Mouse (Mus musculus) heart, embryonic 16.5 days (tissue): ENCODE results near the gene Il31. TPM values are rescaled to one million over a fixed set of nuclear protein-coding genes. Genes with fewer than 3 reads are reported as not detected.
"Not testable (repeated sequence)": the region's sequence is repeated elsewhere in the genome, so short reads cannot be mapped to it uniquely, and the experiment has no call there.

Source experiments
- ATAC-seq: fragments of 200-750 bp; cut with Nextera tagmentation; replicated peaks from 2 replicates; pipeline ENCODE4 v1.8.0; 2017; ENCODE audit warnings: moderate number of reproducible peaks; ENCODE audit not compliant: insufficient read depth, low FRiP score; ENCODE audit errors: extremely low read depth
- H3K27ac ChIP-seq: fragments of 300-500 bp; sonication (generic); 2 replicates; pipeline ENCODE4 v1.5.1; 2014; ENCODE audit warnings: mild to moderate bottlenecking, low read length, control low read depth, moderate library complexity
- H3K27me3 ChIP-seq: fragments of 300-500 bp; sonication (generic); 2 replicates; pipeline ENCODE4 v1.6.1; 2014; ENCODE audit warnings: low read length, mixed read lengths; ENCODE audit not compliant: control insufficient read depth, insufficient read depth
- H3K36me3 ChIP-seq: fragments of 300-500 bp; sonication (generic); 2 replicates; pipeline ENCODE4 v1.6.1; 2014; ENCODE audit not compliant: control insufficient read depth, insufficient read depth
- H3K4me1 ChIP-seq: fragments of 300-500 bp; sonication (generic); 2 replicates; pipeline ENCODE4 v1.6.1; 2014; ENCODE audit warnings: low read length, mixed read lengths; ENCODE audit not compliant: control insufficient read depth, insufficient read depth
- H3K4me2 ChIP-seq: fragments of 300-500 bp; sonication (generic); 2 replicates; pipeline ENCODE4 v1.6.1; 2014; ENCODE audit warnings: low read depth, mild to moderate bottlenecking, control low read depth, low read length
- H3K4me3 ChIP-seq: fragments of 300-500 bp; sonication (generic); 2 replicates; pipeline ENCODE4 v1.5.1; 2014; ENCODE audit warnings: mild to moderate bottlenecking, control low read depth, low read length
- H3K9ac ChIP-seq: fragments of 300-500 bp; sonication (generic); 2 replicates; pipeline ENCODE4 v1.6.1; 2014; ENCODE audit warnings: low read length, control low read depth
- H3K9me3 ChIP-seq: fragments of 300-500 bp; sonication (generic); replicated peaks from 2 replicates; pipeline ENCODE4 v1.6.1; 2016; ENCODE audit warnings: low read length; ENCODE audit not compliant: control insufficient read depth
- WGBS: fragments of 180-500 bp; shearing (Covaris S2); extraction: QIAGEN DNeasy Blood & Tissue Kit; methylation state at CpG from one replicate; pipeline ENCODE4 v1.1.7; 2014; 5-methylcytosine and 5-hydroxymethylcytosine counted together
- polyA plus RNA-seq: library from polyadenylated mRNA; unstranded; fragments of >200 nt; fragmentation: Nextera tagmentation; extraction: Ambion mirVana; gene quantifications from 2 replicates; pipeline ENCODE4 v1.2.1, GENCODE M21; 2015

Gene Il31
- polyA plus RNA-seq, 1 experiment from 2014 or later = not detected

- Histone ChIP-seq H3K9me3 (no peaks in the 10 kb centered on the region), H3K9ac (no peak overlapping the region), H3K27me3 (no peaks in the 10 kb centered on the region), H3K4me1 (peaks cover 11% of the 10 kb centered on the region), H3K27ac (no peak overlapping the region), H3K36me3 (peaks cover 6% of the 10 kb centered on the region; the same call in 1 of the 2 replicates), H3K4me3 (no peak overlapping the region), H3K4me2 (no peak overlapping the region)
- WGBS = 74% methylated on average over 1 of the region's 1 CpGs
- no peak for ATAC-seq
Observed at GRCm38 (mm10) chr5:123522166-123522565, 32.9 kb upstream of the Il31 start.

- H3K4me1 ChIP-seq = peaks cover 11% of the 10 kb centered on the region
- H3K36me3 ChIP-seq = peaks cover 6% of the 10 kb centered on the region; the same call in 1 of the 2 replicates
- H3K27ac ChIP-seq = no peak overlapping the region
- no peak overlapping the region for H3K4me2 ChIP-seq
- H3K4me3 ChIP-seq = no peak overlapping the region
- WGBS = 90% methylated on average over 1 of the region's 1 CpGs
- H3K9me3 ChIP-seq = no peaks in the 10 kb centered on the region
- H3K9ac ChIP-seq = no peak overlapping the region
- no peaks in the 10 kb centered on the region for H3K27me3 ChIP-seq
- no peak for ATAC-seq
Observed at GRCm38 (mm10) chr5:123521621-123522020, 32.3 kb upstream of the Il31 start.

GRCm38 (mm10) chr5:123520666-123521065 lies 31.4 kb upstream of the Il31 start:
- H3K36me3 ChIP-seq = peaks cover 13% of the 10 kb centered on the region; the same call in 1 of the 2 replicates
- H3K4me2 ChIP-seq = no peak overlapping the region
- H3K9ac ChIP-seq = no peak overlapping the region
- peaks cover 11% of the 10 kb centered on the region for H3K4me1 ChIP-seq
- H3K27me3 ChIP-seq = no peaks in the 10 kb centered on the region
- ATAC-seq = no peak
- no peak overlapping the region for H3K27ac ChIP-seq
- H3K4me3 ChIP-seq = no peak overlapping the region
- WGBS = 84% methylated on average over 9 of the region's 9 CpGs
- no peaks in the 10 kb centered on the region for H3K9me3 ChIP-seq

DNA sequence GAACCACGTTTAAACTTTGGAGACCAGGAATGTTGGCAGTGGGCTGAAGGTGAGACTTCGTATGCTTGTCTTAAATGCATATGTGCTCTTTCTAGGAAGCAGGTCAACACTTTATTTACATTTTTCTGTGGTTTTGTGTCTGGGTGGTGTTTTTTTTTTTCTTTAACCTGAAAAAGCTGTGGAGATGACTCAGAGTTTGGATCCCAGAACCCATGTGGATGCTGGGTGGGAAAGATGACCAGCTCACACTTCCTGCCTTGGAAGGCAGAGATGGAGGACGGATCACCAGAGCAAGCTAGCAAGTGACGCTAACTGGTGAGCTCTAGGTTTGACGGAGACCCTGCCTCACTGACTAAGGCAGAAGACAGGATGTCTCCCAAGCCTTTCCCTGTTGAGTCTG lies 25.6 kb upstream of the Il31 start:
- Histone ChIP-seq H3K9ac (no peak overlapping the region), H3K27me3 (no peaks in the 10 kb centered on the region), H3K27ac (no peak overlapping the region), H3K36me3 (peaks cover 21% of the 10 kb centered on the region), H3K9me3 (no peaks in the 10 kb centered on the region), H3K4me2 (no peak overlapping the region), H3K4me1 (no peaks in the 10 kb centered on the region), H3K4me3 (no peak overlapping the region)
- ATAC-seq = no peak
- 84% methylated on average over 5 of the region's 5 CpGs for WGBS

DNA sequence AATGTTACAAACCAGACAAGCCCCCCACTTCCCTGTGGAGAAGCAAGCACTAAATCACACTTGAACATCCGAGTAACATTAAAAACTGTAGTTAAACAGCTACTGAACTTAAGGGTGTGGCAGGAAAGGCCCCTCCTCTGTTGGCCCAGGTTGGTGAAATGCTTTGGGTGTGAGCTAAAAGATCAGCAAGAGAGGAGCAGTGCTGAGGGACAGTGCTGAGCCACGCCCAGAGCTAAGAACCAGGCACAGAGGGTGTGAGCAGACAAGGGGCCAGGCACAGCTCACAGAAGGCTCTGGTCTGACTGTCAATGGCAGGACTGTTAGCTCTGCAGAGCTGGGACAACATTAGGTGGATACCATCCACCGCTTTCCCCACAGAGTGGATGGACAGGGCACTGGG lies 22.8 kb upstream of the Il31 start:
- peaks cover 6% of the 10 kb centered on the region for H3K27me3 ChIP-seq
- WGBS = 60% methylated on average over 3 of the region's 3 CpGs
- no peak for ATAC-seq

DNA sequence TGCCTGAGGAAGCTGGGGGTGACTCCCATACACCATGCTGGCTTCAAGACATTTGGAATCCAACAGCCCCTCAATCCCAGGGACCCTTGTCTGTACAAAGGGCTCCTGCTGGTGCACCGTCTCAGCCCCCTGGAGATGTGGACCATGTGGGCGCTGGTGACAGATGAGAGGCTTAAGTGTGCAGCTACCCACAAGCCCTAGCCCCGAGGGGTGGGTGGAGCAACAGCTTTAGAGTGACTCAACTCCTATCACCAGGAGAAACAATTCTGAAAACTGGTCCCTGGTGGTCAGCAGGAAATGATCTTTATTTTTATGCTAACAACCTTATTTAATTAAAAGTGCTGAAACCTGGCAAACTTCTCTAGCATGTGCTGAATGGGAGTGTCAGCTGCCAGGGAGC lies 22.1 kb upstream of the Il31 start:
- H3K27me3 ChIP-seq, ATAC-seq, H3K9me3 ChIP-seq, H3K27ac ChIP-seq, H3K4me2 ChIP-seq, H3K4me1 ChIP-seq, H3K4me3 ChIP-seq, H3K9ac ChIP-seq: not testable (repeated sequence)
- 83% methylated on average over 3 of the region's 3 CpGs for WGBS
- H3K36me3 ChIP-seq = peaks cover 14% of the 10 kb centered on the region

More for the DNA sequence above, 22.8 kb upstream of the Il31 start:
- H3K9me3 ChIP-seq = no peaks in the 10 kb centered on the region
- peaks cover 6% of the 10 kb centered on the region; the same call in 1 of the 2 replicates for H3K4me1 ChIP-seq
- no peak overlapping the region for H3K27ac ChIP-seq
- no peak overlapping the region for H3K9ac ChIP-seq
- H3K4me3 ChIP-seq = no peak overlapping the region
- H3K4me2 ChIP-seq = no peak overlapping the region
- H3K36me3 ChIP-seq = peaks cover 15% of the 10 kb centered on the region

DNA sequence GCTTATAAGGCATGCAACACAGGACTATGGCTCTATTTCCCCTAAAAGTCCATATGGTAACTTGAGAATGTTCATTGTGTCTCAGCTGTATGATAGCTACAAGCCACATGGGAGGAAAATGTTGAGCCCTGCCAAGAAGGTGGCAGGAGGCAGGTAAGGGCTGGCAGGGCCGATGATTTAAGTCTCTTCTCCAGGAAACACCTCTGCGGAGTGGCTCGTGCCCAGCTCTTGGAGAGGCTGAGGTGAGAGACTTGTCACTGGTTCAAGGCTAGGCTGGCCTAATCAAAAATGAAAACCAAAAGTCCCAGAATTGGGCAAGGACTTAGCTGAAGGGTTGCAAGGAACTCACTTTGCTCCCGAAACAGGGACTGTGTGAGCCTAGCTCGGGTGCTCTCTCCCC lies 20.9 kb upstream of the Il31 start, which contains the start of gene B3gnt4:
Gene B3gnt4 (plus strand): TSS at position 301 of the 400 bp plus-strand sequence.
- H3K27ac ChIP-seq = no peak within 1 kb of the TSS
- no peak within 1 kb of the TSS for H3K4me3 ChIP-seq
- H3K9ac ChIP-seq = no peak within 1 kb of the TSS
- peaks cover 9% of the 10 kb centered on the region for H3K27me3 ChIP-seq
- peaks cover 8% of the 10 kb centered on the region for H3K36me3 ChIP-seq
- no peak within 1 kb of the TSS for H3K4me2 ChIP-seq
- H3K4me1 ChIP-seq = peaks cover 6% of the 10 kb centered on the region; the same call in 1 of the 2 replicates
- WGBS = 86% methylated on average over 5 of the region's 5 CpGs
- ATAC-seq = no peak
- no peaks in the 10 kb centered on the region for H3K9me3 ChIP-seq

- Histone ChIP-seq H3K36me3 (peaks cover 8% of the 10 kb centered on the region), H3K9ac (peak overlapping the region; percentile 61; the same call in 1 of the 2 replicates), H3K27me3 (peaks cover 9% of the 10 kb centered on the region), H3K4me1 (peaks cover 6% of the 10 kb centered on the region; the same call in 1 of the 2 replicates), H3K9me3 (no peaks in the 10 kb centered on the region), H3K4me3 (peak overlapping the region; percentile 67), H3K27ac (no peak overlapping the region), H3K4me2 (peak overlapping the region; percentile 93)
- ATAC-seq = no peak
- 12% methylated on average over 12 of the region's 12 CpGs for WGBS
Observed at GRCm38 (mm10) chr5:123508921-123509320, 19.6 kb upstream of the Il31 start.

DNA sequence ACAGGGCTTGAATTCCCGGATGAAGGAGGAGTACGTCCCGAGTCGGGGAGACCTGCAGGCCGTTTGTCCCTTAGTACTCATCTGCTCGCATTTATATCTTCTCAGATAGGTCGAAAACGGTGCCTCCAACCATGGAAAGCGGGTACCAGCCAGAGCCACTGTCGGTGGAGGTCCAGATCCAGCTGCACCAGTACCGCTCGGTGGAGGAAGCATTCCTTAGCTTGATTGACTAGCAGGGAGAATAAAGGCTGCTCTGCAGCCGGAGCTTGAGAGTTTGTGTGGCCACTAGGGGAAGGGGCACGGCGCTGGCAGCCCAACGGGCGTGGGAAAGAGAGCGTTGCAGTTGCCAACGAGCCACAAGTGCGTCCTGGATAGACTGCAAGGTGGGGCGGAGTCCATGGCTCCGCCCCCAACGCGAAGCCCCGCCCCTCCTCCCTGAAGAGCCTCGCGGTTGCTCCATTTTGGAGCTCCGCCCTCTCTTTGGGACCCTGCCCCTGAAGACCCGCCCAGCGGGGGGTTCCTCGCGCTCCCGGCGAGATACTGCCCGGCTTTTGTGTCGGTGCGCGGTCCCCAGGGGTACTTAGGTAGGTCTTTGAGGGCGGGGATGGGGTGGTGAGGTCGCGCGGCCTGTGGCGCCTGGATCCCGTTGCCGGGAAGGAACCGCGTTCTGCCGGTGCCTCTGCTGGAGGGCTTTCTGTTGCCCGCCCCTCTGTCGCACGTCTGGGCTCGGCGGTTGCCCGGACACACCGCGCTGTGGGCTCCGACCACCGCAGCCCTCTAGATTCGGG lies 18.8 kb upstream of the Il31 start:
- Histone ChIP-seq H3K4me3 (peak overlapping the region; percentile 67), H3K27ac (no peak overlapping the region), H3K9ac (peak overlapping the region; percentile 61), H3K4me2 (peak overlapping the region; percentile 93), H3K36me3 (peaks cover 8% of the 10 kb centered on the region), H3K4me1 (peaks cover 6% of the 10 kb centered on the region; the same call in 1 of the 2 replicates), H3K9me3 (no peaks in the 10 kb centered on the region), H3K27me3 (peaks cover 9% of the 10 kb centered on the region)
- peak; percentile 89 for ATAC-seq
- under 1% methylated on average over 59 of the region's 59 CpGs for WGBS
